Mouse (Mus musculus) brain, embryonic 14.5 days (tissue): ENCODE results near the gene Dchs1.

Experiments used
- CTCF ChIP-seq: fragments of 200-500 bp; IDR thresholded peaks from 2 replicates; pipeline ENCODE4 v1.5.1; 2012; ENCODE audit warnings: inconsistent platforms, mild to moderate bottlenecking, moderate library complexity, borderline replicate concordance; ENCODE audit not compliant: insufficient read depth, insufficient read length; ENCODE audit errors: extremely low read depth
- POLR2A ChIP-seq: fragments of 200-500 bp; IDR thresholded peaks from 2 replicates; pipeline ENCODE4 v1.6.1; 2012; ENCODE audit warnings: mild to moderate bottlenecking, inconsistent platforms, borderline replicate concordance; ENCODE audit not compliant: poor library complexity, insufficient read depth, insufficient read length, severe bottlenecking; ENCODE audit errors: extremely low read depth

DNA sequence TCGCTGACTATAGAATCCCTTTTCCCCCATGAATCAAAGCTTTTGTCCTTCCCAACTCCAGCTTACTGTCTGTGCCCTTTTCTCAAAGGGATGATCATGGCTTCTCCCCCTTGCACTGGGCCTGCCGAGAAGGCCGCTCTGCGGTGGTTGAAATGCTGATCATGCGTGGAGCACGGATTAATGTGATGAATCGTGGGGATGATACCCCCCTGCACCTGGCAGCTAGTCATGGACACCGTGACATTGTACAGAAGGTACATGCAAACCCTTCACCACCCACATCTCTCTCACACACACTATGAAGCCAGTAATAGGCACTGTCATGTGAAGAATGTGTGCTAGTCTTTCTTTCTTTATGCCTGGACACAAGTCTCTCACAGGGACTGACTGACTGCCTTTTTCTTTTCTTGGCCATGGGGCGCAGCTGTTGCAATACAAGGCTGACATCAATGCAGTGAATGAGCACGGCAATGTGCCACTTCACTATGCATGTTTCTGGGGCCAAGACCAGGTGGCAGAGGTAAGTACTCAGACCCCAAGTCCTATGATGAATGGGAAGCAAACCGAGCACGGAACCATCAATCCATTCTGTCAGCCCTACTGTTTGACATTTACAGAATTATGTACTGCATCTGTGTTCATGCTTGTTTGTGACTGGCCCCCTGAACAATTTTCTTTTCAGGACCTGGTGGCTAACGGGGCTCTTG is 47.2 kb downstream of the Dchs1 start:
- no peak for TF ChIP-seq CTCF
- TF ChIP-seq POLR2A, result no peak
